Mouse (Mus musculus) kidney, postnatal 25 days (tissue): ENCODE measurements around the gene Coq9.
A peak's percentile ranks its signal among the peaks of the same experiment; 100 is the strongest.

Source experiments
- DNase-seq, 2 experiments: peaks; one replicate each; pipeline ENCODE4 v3.0.0; 2021; ENCODE audit warnings: mixed read lengths in 2 of 2

The Coq9 gene

DNA sequence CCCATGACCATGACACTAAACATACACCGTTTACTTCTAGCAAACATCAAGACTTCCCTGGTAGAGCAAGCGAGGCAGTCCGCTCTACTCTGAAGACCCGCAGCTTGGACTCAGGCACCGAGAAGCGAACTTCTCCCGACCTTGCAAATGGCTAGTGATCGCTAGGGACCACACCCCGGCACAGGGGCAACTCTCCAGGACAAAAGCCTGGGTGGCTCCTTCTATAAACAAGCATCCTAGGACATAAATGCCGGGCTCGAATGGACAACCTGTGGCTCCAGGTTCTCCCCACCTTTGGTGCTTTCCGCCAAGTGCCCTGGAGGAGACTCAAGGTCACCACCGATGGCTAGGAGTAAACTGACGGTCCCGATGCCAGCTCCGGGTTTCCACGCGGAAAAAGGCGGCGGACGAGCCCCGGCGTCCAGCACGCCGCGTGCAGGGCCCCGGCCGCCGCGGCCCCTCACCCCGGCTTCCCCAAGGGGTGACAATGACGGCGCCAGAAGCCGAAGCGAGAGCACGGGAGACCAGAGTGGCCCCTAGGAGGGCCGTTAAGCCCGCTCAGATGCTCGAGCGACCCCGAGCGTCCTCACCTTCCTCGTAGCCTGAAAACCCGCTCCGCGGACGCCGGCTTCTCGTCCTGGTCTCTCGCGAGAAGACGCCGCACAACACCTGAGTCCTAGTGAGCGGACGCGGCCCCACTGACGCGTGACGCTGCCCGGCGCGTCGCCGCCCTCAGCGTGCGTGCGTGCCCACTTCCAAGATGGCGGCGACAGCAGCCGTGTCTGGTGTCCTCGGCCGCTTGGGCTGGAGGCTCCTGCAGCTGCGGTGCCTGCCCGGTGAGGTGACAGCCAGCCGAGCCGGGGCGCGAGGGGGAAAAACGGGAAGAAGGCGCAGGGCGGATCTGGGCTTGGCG lies at the start of gene Coq9, which contains the start of gene Ciapin1:
Gene Coq9 (plus strand): TSS at position 660 of the 913 bp plus-strand sequence.
Gene Ciapin1 (minus strand): TSS at position 697 of the 913 bp plus-strand sequence.
- peak; percentile 97 to 98 for DNase-seq

DNA sequence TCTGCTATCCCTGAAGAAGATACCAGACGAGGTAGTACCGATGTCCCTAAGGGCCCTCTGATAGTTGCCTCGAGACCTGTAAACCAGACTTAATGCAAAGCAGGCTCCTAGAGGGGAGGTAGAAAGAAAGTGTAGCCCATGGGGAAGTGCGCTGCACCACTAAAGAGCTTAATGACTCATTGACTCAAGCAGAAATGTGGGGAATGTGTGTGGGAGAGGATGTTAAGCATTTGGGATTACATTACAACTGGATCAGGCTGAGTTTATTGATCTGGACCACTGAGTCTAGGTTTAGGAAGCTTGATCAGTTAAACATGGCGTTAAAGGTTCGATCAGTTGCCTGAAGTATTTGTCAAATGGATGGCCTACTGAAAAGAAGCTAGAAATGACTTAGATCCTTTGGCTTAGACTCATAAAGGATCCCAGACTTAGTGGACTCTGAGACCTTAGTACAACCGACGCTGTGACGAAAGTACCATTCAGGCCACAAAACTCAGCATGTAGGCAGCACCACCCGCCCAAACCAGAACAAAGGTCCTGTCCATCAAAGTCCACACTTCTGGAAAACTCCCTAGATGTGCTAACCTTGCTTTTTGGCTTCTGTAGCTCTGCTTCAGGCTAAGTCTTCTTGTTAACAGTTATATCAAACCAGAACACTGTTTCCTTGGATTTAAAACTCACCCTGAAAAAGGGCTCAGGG lies 48.7 kb upstream of the Coq9 start:
- peak; percentile 35 to 70 for DNase-seq

DNA sequence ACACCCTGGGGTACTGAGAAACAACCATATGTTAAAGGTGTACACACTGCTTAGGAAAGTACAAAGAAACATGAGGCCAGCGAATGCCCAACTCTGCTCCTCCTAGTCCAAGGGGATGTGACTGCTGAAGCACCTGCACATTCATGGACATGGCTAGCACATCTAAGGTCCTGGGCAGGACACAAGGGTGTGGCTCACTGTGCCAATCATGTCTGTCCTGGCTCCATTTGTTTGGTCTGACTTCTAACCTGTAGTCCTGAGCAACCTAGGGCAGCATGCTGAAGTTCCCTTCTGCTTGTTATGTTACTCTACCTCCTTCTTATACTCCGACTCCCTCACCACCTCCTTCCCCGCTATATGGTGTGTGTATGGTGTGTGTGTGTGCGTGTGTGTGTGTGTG lies 43.8 kb upstream of the Coq9 start:
- no peak for DNase-seq

DNA sequence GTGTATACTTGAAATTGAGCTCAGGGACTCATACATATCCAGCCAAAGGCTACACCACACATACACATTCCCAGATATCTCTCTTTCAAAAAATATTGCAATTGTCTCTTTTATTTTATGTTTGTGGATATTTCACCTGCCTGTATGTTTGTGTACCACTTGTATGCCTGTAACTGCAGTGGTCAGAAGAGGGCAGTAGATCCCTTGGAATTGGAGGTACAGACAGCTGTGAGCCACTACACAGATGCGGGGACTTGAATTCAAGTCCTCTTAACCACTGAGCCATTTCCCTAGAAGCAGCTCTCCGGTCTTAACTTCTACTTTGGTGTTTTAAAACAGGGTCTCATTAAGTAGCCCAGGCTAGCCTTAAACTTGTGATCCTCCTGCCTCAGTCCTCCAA lies 43.3 kb upstream of the Coq9 start:
- DNase-seq, result no peak

DNA sequence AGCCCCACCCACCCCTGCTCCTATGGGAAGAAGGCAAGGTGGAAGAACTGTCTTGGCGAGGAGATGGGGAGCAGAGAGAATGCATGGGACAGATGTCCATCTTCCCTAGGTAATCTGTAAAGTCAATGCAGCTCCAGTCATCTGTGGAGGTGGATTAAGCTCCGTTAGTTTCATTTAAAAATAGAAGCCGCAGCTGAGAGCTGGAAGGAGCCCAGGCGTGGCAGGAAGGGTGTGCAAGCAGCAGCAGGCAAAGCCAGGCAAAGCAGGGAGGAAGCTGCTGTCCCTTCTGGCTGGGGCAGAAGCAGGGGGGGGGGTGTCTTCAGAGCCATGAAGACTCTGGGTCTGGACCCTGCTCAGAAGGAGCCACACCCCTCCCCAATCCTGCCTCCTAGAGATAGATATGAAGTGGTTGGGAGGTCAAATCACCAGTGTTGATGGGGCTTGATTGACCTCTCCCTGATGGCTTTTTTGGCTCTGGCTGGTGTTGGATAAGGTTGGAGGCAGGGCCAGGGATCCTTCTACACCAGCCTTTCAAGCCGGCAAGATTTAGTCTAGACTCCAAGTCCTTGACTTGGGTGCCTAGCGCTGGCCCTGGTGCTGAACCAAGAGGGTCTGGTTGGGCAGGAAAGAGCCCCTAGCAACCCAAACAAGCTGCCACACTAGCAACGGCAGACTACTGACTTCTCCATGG lies 37.7 kb upstream of the Coq9 start:
- peak; percentile 28 to 37 for DNase-seq

DNA sequence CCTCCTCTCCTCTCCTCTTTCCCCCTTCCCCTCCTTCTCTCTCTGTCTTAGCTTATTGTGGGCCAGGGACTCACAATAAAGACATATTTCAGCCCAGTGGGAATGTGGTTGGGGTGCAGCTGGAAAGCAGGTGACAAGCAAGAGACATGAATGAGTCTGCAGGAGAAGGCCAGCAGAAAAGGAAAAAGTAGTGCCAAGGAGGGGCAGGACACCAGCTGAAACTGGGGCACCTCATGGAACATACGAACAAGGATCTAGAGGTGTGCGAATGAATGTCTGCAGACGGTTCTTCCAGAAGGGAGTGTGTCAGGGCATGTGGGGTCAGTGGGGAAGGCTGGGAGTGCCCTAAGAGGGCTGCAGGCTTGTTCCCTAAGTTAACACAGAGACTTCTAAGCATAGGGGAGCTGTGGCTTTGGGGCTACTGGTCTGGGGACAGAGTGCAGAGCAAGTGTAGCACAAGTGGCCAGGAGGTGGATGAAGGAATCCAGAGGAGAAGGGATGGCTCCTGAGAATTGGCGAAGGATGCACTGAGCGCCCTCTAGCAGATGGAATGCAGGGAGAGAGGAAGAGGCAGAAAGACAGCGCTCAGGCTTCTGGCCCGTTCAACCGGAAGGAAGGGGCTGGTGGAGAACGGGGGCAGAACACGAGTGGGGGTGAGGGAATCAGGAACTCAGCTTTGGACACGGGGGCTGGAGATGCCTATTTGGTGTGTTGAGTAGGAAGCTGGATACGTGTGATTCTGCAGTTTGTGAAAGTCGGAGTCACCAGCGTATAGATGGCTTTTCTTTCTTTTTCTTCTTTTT lies 36.6 kb upstream of the Coq9 start:
- peak; percentile 79 to 80 for DNase-seq

DNA sequence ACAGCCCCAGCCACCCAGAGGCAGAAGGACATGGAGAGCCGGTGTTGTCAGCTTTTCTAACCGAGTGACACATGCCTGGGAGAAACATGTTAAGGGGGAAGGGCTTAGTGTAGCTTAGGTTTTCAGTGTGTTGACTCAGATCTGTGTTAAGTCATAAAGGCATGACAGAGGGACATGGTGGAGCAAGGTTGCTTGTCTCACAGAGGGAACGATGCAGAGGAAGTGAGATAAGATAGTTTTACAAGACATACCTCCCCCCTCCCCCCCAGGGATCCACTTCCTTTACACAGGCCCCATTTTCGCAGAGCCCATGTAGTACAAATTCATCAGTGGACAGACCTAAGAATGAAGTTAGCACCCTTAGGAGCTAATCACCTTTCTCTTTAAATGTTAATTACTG lies 35.7 kb upstream of the Coq9 start:
- no peak for DNase-seq

DNA sequence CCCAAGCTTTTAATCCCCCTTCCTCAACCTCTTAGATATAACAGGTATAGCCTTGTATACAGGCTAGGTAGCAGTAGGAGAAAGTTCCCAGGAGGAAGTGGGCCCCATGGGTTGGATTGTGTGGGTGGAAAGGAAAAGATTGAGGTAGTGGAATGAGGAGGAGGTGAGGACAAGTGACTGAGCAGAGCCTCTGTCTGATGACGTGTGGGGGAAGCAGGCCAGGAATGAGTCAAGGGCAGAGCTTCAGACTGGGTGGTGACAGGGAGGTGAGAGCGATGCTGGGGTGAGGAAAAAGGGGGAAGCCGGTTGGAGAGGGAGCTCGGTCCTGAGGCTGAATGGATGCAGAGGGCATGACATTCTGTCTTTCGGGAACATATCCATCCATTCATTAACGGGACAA lies 34.6 kb upstream of the Coq9 start:
- no peak for DNase-seq

DNA sequence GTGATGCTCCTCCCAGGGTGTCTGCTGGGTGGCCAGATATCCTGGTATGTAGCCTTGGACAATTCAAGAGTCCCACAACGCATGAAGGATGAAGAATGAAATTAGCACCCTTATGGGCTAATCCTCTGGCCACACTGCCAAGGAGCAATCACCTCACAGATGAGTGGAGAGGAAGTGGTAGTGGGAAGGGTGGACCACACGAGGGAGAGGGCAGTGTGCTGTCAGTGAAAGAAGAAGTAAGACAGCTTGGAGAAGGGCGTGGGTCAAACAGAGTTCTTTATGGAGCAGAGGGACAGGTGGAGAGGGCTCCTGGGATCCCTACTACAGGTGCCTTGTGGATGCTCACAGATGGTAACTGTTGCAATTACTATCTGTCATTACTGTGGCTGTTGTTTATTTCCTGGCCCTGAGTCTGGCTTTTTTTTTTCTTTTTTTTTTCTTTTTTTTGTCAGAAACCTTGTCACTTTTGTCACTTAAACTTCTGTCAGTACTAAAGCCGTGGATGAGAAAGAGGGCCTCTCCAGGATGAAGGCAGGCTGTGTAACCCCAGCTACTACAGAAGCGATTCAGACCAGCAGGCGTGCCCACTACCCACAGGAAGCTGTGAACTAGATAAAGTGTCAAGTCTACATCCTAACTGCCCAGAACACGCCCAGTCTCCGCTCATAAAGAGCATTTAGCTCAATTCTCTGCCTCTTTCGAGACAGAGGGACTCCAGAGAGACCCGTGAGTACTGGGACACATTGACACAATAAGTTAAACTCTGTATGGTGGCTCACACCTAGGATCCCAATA lies 33.4 kb upstream of the Coq9 start:
- no peak for DNase-seq

DNA sequence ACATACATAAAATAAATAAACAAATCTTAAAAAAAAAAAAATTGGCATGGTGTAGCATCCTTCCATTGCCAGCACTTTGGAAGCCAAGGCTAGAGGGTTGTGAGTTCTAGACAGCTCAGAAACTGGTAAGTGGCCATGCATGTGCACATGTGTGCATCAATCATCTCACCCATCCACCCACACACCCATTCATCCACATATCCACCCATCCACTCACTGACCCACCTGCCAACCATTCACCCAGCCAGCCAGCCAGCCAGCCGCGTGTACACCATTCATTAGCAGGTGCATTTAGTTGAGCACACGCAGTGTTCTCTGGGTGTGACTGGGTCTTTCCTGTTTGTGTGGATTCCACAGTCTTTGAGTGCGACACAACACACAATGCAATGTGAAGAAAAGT lies 32.3 kb upstream of the Coq9 start:
- DNase-seq, result no peak

DNA sequence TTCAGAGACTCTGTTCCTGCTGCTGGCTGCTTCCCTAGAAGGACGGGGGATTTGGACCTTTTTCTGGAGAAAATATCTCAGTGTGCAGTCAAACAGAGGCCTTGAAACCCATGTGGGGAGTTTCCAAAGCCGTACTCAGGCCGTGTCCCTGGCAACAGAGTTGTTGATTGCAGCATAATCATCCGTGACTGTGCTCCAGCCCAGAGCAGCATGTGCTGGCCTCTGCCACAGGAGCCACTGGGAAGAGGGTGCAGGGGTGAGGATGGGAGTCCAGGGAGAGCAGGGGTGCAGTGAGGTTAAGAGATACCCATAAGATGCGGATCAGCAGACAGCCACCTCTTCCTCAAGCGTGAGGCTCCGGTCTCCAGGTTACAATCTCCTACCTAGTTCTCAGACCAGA lies 30.6 kb upstream of the Coq9 start:
- peak; percentile 21 to 72 for DNase-seq

DNA sequence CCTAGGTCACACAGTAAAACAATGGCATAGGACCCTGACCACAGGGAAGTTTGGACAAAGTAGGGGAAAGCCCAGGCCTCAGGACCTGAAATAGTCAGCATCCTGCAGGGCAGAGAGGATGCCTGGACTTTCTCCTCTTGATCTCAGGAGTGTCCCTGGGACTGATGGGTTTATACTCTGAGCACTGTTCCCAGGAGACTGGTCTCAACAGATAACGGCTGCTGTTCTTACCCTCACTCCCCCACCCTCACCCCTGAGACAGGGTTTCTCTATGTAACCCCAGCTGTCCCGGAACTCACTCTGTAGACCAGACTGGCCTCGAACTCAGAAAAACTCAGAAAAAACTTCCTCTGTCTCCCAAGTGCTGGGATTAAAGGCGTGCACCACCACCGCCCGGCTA lies 29.7 kb upstream of the Coq9 start:
- DNase-seq, result no peak

DNA sequence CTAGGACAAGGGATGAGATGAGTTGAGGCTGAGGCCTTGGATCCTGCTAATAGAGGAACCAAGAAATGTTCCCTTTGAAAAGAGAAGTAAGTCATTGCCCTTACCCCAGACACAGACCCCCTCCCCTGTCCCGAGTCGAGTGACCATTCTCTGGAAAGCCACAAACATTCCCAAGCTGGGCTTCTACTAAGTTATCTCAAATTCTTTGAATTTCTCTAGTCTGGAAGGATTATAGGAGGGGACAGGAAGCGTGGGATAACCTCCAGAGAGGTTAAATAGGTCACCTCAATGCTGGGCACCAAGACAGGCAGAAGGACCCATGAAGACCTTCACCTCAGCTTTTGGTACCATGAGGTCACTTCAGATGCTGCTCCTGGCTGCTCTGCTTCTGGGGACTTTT lies 28.0 kb upstream of the Coq9 start, which contains the start of gene Ccl17:
Gene Ccl17 (plus strand): TSS at position 301 of the 400 bp plus-strand sequence.
- no peak for DNase-seq

DNA sequence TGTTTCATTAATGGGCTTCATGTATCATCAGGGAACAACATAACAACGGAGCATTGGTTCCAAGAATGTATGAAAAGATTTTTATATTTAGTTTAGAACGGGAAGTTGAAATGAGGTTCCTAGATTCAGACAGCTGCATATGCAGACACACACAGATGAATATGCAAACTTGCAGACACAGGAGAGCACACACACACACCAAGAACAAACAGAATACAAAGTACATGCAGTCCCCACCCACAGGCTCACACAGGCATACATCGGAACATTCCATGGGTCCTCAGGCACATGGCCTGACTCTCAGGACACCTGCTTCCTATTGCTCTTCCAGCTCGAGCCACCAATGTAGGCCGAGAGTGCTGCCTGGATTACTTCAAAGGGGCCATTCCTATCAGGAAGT lies 27.3 kb upstream of the Coq9 start:
- no peak for DNase-seq

DNA sequence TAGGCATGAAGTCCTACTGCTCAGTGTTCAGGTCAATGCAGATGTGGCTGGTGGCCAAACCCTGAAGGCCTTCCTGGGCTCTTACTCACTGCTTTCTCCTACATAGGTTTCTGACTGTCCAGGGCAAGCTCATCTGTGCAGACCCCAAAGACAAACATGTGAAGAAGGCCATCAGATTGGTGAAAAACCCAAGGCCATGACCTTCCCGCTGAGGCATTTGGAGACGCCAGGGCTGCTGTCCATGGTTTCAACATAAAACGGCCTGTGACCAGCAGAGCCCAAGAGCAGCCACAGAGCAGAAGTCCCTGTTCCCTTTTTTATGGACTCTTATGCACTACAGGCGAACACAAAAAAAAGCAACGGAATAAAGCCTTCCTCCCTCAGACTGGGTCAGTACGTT lies 26.5 kb upstream of the Coq9 start:
- no peak for DNase-seq

DNA sequence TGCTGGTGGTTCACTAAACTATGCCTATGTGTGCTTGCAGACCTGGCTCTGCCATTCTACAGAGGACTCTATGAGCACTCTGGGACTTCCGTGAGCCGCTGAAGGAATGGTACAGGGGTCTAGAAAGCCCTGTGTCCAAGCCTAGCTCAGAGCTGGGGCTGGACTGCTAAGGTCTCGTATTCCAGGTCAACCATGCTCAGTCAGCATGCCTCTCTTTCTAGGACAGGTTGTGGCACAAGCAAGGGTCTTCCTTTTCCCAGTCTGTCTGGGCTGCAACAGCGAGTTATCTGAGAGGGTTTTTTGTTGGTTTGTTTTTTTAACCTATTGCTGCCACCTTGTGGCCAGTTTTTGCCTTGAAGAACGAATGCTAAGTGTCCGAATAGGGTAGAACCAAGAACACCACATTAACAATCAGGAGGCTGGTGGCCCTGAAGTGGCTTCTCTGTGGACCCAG lies 25.4 kb upstream of the Coq9 start:
- DNase-seq, result peak; percentile 78 to 95

DNA sequence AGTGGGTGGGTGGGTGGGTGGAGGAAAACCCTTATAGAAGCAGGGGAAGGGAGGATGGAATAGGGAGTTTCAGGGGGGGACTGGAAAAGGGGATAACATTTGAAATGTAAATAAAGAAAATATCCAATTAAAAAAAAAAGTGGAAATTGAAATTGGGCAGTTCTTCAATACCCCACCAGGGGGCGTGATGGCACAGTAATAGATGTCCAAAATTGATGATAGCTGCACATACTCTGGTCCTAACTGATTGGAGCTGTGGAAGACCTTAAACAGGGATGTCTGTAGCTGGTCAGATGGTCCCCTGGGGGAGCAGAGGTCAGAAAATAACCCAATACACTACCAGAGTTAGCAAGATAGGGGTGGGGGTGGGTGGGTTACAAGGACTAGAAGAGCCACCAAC lies 23.6 kb upstream of the Coq9 start:
- DNase-seq, result peak in 1 of 2 experiments; percentile 58

DNA sequence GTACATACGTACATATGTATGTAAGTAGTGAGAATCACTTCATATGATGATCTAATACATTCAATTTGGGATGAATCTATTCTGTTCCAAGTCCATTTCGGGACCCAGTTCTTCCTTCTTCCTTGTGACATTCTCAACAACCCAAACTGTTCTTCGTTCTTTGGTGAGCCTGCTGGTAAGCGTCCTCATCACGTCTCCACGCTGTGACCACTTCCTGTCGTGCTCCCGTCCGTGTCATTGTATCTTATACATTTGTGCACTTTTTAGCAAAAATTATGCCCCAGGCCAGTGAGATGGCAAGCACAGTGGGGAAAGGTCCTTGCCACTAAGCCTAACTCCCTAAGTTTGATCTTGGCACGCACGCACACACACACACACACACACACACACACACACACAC lies 20.2 kb upstream of the Coq9 start:
- no peak for DNase-seq

DNA sequence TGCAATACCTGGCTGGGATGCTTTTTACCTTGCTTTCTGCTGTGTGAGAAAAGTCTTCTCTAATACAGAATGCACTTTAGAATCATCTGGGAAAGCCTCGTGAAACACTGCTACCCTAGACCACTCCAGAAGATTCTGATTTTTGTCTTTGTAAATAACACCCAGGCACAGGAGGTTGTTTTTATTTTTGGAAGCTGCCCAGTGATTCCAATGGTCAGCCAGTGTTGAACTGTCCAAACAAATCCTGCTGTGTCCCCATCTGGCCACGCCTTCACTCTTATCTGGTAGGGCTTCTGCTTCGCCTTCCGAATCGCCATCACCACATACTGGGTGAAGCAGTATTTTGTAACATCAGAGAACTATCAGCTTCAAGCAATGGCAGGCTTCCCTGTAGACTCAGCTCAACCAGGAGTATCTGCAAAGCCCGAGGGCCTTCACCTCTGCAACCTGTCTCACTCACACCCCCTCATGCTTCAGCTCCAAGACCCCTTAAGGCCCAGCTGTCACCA lies 18.4 kb upstream of the Coq9 start:
- DNase-seq, result no peak

DNA sequence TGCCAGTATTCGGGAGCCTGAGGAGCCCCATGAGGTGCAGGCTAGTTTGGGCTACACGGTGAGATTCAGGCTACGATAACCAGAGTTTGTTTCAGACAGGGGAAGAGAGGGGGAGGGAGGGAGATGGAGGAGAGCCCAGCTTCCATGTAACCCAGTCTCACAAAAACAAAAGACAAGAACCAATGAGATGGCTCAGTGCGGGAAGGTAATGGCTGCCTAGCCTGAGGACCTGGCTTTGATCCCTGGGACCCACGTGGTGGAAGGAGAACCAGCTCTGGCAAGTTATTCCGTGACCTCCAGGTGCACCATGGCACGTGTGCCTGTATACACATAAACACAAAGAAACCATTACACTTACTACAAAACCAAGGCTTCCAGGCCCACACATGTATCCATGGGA lies 17.6 kb upstream of the Coq9 start:
- peak; percentile 68 to 83 for DNase-seq

DNA sequence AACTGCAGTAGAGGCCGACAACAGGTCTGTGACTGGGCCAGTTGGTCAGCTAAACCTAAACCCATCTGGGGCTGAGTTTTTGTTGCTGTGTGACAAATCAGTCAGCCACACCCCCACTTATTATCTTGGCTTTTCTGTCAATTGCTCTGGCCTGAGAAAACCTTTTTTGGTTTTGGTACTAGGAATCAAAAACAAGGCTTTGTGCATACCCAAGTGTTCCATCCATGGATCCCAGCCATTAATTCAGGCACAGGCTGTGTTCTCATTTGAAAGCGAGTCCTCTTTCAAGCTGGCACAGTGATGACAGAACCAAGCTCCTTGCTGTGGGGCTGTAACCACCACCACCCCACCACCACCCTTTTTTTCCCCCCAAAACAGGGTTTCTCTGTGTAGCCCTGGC lies 16.7 kb upstream of the Coq9 start:
- DNase-seq, result no peak
